Comparison of ENCODE assay signal across 8 mouse cellular contexts in the genomic region with DNA sequence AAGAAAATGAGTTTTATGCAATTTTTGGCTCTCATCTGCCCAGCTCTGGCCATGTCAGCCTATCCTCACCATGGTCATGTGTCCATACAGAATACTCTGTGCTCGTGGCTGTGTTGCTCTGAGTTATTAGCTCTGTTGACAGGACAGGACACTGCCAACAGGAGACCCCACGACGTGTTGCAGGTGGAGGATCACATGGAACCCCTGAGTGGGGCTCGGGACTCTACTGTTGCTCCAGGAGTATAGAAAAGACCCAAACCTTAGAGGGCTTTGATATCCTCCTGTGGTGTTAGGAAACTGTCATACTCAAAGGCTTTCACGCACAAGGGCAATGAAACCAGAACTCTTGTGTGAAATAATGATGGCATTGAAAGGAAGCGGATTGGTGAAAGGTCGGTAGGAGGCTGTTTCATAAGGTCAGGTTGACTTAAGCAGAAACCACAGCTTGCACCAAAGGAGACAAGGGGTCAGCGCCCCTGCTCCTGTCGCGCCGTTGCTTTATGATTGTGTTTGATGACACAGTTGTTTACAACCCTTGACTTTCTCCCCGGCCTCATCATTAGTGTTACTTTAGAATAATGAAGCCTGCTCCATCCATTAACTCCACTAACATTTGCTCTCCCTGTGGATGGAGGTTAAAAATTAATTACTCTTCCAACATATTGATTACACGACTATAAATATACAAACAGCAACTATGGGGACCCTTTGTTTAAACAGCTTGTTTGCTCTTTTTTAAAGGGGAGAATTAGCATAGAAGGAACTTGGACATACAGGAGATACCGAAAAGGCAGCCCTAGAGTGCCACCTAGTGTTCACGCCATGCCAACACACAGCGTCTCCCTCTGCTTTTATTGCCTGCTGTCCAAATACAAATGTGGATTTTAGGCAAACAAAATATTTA. TPM values are rescaled to one million over a fixed set of nuclear protein-coding genes. Genes with fewer than 3 reads are reported as not detected.
DNase-seq lines count a peak whose midpoint lies in the region; ATAC-seq and TF ChIP-seq lines count a peak whose summit lies in the region.

No protein-coding gene starts in this region.

- 13% methylated on average over 16 of the region's 16 CpGs for WGBS in kidney, postnatal 0 days
- WGBS in liver, embryonic 11.5 days = 32% methylated on average over 16 of the region's 16 CpGs

- peak; percentile 82 for DNase-seq in 416B (ENCODE audit: low read depth)
- DNase-seq in adrenal gland, postnatal 10 days = peak; percentile 88
- peak; percentile 77 for DNase-seq in embryo, embryonic 9.5 days (ENCODE audit: extremely low spot score)
- peak; percentile 94 for DNase-seq in kidney, postnatal 0 days (ENCODE audit: low spot score)
- DNase-seq in liver, embryonic 11.5 days (ENCODE audit: low spot score) = peak; percentile 57
- peak; percentile 72 for DNase-seq in naive thymus-derived CD4-positive, alpha-beta T cell, adult 2 months (ENCODE audit: low read depth)
- peak; percentile 81 for DNase-seq in splenic B cell, adult 2 months (ENCODE audit: low read depth, low spot score)

- no peaks in the 10 kb centered on the region for H3K36me3 ChIP-seq in kidney, postnatal 0 days (ENCODE audit: insufficient read depth, low read length)
- H3K36me3 ChIP-seq in liver, embryonic 11.5 days (ENCODE audit: control insufficient read depth, insufficient read depth, low read length) = no peaks in the 10 kb centered on the region
- H3K36me3 ChIP-seq in splenic B cell, adult 2 months (ENCODE audit: control insufficient read depth, insufficient read depth, low read length, poor library complexity, severe bottlenecking) = no peaks in the 10 kb centered on the region

- TF ChIP-seq CTCF in kidney, postnatal 0 days (IDR thresholded peaks at IDR 0.05; ENCODE audit: low read depth) = peak; percentile 97

- H3K9ac ChIP-seq in kidney, postnatal 0 days (ENCODE audit: low read depth, low read length) = no peak overlapping the region
- no peak overlapping the region for H3K9ac ChIP-seq in liver, embryonic 11.5 days (ENCODE audit: low read depth, low read length)

- ATAC-seq in granulocyte monocyte progenitor cell, adult 5-6 weeks (replicated peaks; ENCODE audit: poor library complexity, severe bottlenecking) = peak; percentile 95
- ATAC-seq in kidney, postnatal 0 days (replicated peaks; ENCODE audit: low FRiP score, low read depth) = peak; percentile 79
- peak; percentile 75 for ATAC-seq in liver, embryonic 11.5 days (replicated peaks; ENCODE audit: low FRiP score)

- 0 out of 2 replicates have a peak, but pooled peaks cover 10% of the 10 kb centered on the region for H3K9me3 ChIP-seq in kidney, postnatal 0 days (replicated peaks; ENCODE audit: low read length)
- H3K9me3 ChIP-seq in liver, embryonic 11.5 days (ENCODE audit: control insufficient read depth, low read length) = 0 out of 2 replicates have a peak, but pooled peaks cover 2% of the 10 kb centered on the region

- peak overlapping the region; percentile 39 for H3K4me2 ChIP-seq in kidney, postnatal 0 days (ENCODE audit: low read length)
- peak overlapping the region; percentile 12; the same call in 1 of the 2 replicates for H3K4me2 ChIP-seq in liver, embryonic 11.5 days

- H3K27me3 ChIP-seq in kidney, postnatal 0 days (ENCODE audit: insufficient read depth, low read length) = no peaks in the 10 kb centered on the region
- H3K27me3 ChIP-seq in liver, embryonic 11.5 days (replicated peaks; ENCODE audit: control insufficient read depth, insufficient read depth, low read length) = no peaks in the 10 kb centered on the region
- no peaks in the 10 kb centered on the region for H3K27me3 ChIP-seq in splenic B cell, adult 2 months (ENCODE audit: control insufficient read depth, insufficient read depth, low read length, poor library complexity, severe bottlenecking)

- no peak overlapping the region for H3K27ac ChIP-seq in kidney, postnatal 0 days
- H3K27ac ChIP-seq in liver, embryonic 11.5 days (ENCODE audit: low read depth, low read length) = no peak overlapping the region

- no peaks in the 10 kb centered on the region for H3K4me1 ChIP-seq in kidney, postnatal 0 days (replicated peaks; ENCODE audit: insufficient read depth, low read length)
- H3K4me1 ChIP-seq in liver, embryonic 11.5 days (replicated peaks; ENCODE audit: control insufficient read depth, insufficient read depth, low read length) = no peaks in the 10 kb centered on the region

- no peak overlapping the region for H3K4me3 ChIP-seq in kidney, postnatal 0 days (replicated peaks; ENCODE audit: low read depth, low read length)
- no peak overlapping the region for H3K4me3 ChIP-seq in liver, embryonic 11.5 days (ENCODE audit: low read depth, low read length)

RNA-seq across cellular contexts. Expression of a gene that starts 46.7 kb away (rescaled TPM):
- total RNA-seq in adrenal gland, postnatal 10 days (2021) = 100 to 1,000 TPM; 129 to 135 TPM
- 193 and 213 TPM in 2 replicates for total RNA-seq in granulocyte monocyte progenitor cell, adult 5-6 weeks (2014; fragmentation: Nextera tagmentation)
- total RNA-seq in granulocyte monocyte progenitor cell, adult 5-6 weeks (2017) = 372 and 413 TPM in 2 replicates
- polyA plus RNA-seq in kidney, postnatal 0 days (2015; fragmentation: Nextera tagmentation; extraction: Ambion mirVana) = 218 and 225 TPM in 2 replicates
- 164 and 186 TPM in 2 replicates for polyA plus RNA-seq in liver, embryonic 11.5 days (2014; fragmentation: Nextera tagmentation; extraction: Ambion mirVana)
